Mouse (Mus musculus) erythroblast, adult 5-6 weeks (primary cell): Measurements from ENCODE around the gene Zfp72. TPM values are rescaled to one million over a fixed set of nuclear protein-coding genes. Genes with fewer than 3 reads are reported as not detected.

ENCODE experiments used
- total RNA-seq, 2 experiments: library from RNA; stranded (forward) in 1 of 2; stranded (reverse) in 1 of 2; fragments of 150-400 nt in 1 of 2; fragments of 200-764, 138-1000 nt in 1 of 2; gene quantifications; 2 replicates each; pipeline versions ENCODE4 v1.2.3 to v1.2.4; 2015 to 2017; ENCODE audit warnings: low replicate concordance in 2 of 2

The Zfp72 gene
- total RNA-seq, 2 experiments from 2014 or later: 0.26 to 1.7 TPM

Other genes with a start within 250 kb of the Zfp72 start
- 2.1 and 10.4 TPM in 2 replicates for gene Exoc3, start 182.1 kb downstream of the Zfp72 start, total RNA-seq (2015; ENCODE audit: low replicate concordance)
- 12.4 and 18.0 TPM in 2 replicates for gene Exoc3, start 182.1 kb downstream of the Zfp72 start, total RNA-seq (2017; ENCODE audit: low replicate concordance)
- gene Ahrr, start 98.5 kb downstream of the Zfp72 start, total RNA-seq (2015; ENCODE audit: low replicate concordance): not detected in 2 replicates
- 0.51 TPM in 1 of 2 replicates, not detected in the other for gene Ahrr, start 98.5 kb downstream of the Zfp72 start, total RNA-seq (2017; ENCODE audit: low replicate concordance)
- 39.9 and 42.5 TPM in 2 replicates for gene Pdcd6, start 73.3 kb downstream of the Zfp72 start, total RNA-seq (2015; ENCODE audit: low replicate concordance)
- gene Pdcd6, start 73.3 kb downstream of the Zfp72 start, total RNA-seq (2017; ENCODE audit: low replicate concordance): 25.8 and 25.9 TPM in 2 replicates
- 50.3 and 53.9 TPM in 2 replicates for gene Sdha, start 40.6 kb downstream of the Zfp72 start, total RNA-seq (2015; ENCODE audit: low replicate concordance)
- gene Sdha, start 40.6 kb downstream of the Zfp72 start, total RNA-seq (2017; ENCODE audit: low replicate concordance): 49.2 and 54.2 TPM in 2 replicates
- gene Ccdc127, start 40.5 kb downstream of the Zfp72 start, total RNA-seq (2015; ENCODE audit: low replicate concordance): 15.5 and 21.9 TPM in 2 replicates
- 6.5 and 11.3 TPM in 2 replicates for gene Ccdc127, start 40.5 kb downstream of the Zfp72 start, total RNA-seq (2017; ENCODE audit: low replicate concordance)
- gene Lrrc14b, start 26.8 kb downstream of the Zfp72 start, total RNA-seq (2015; ENCODE audit: low replicate concordance): not detected in 2 replicates
- not detected in 2 replicates for gene Lrrc14b, start 26.8 kb downstream of the Zfp72 start, total RNA-seq (2017; ENCODE audit: low replicate concordance)
- 76.7 and 83.4 TPM in 2 replicates for gene Ftl1-ps1, start 8.9 kb upstream of the Zfp72 start, total RNA-seq (2015; ENCODE audit: low replicate concordance)
- gene Ftl1-ps1, start 8.9 kb upstream of the Zfp72 start, total RNA-seq (2017; ENCODE audit: low replicate concordance): 16.4 and 24.1 TPM in 2 replicates
- 4.8 and 17.9 TPM in 2 replicates for gene Zfp825, start 103.2 kb upstream of the Zfp72 start, total RNA-seq (2015; ENCODE audit: low replicate concordance)
- gene Zfp825, start 103.2 kb upstream of the Zfp72 start, total RNA-seq (2017; ENCODE audit: low replicate concordance): 2.2 and 5.2 TPM in 2 replicates
- 19.2 and 26.5 TPM in 2 replicates for gene Erap1, start 248.7 kb upstream of the Zfp72 start, total RNA-seq (2015; ENCODE audit: low replicate concordance)
- gene Erap1, start 248.7 kb upstream of the Zfp72 start, total RNA-seq (2017; ENCODE audit: low replicate concordance): 17.3 and 18.8 TPM in 2 replicates